Mouse (Mus musculus) T-helper 2 cell (primary cell): ENCODE measurements around the gene Lyz1.
"Not testable (repeated sequence)": the region's sequence is repeated elsewhere in the genome, so short reads cannot be mapped to it uniquely, and the experiment has no call there.

ENCODE experiments used
- in situ Hi-C: fragments of 300-600 bp; cut with MboI, MseI; formaldehyde crosslinking; loops from one replicate; pipeline ENCODE4 v1.15.1; 2025; ENCODE audit warnings: high pct_unique_total_duplicates

Lyz1 gene

DNA sequence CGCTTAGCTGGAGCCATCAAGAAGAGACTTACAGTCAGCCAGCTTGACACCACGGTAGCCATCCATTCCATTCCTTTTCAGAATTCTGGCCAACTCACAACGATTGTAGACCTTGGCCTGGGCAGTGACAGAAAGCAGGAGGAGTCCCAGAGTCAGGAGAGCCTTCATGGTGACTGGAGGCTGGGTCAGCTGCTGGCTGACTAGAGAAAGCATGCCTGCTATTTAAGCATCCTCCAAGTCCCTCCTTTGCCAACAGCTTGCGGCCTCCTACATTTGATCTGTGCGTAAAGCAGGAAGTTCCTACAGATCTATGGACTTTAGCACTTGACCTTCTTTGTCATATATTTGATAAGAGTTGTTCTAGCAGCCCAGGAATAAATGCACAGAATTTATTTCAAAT, at the start of gene Lyz1:
Lyz1 (minus strand) TSS at position 198 of the 400 bp plus-strand sequence.
- in situ Hi-C loops, result no loop called here

DNA sequence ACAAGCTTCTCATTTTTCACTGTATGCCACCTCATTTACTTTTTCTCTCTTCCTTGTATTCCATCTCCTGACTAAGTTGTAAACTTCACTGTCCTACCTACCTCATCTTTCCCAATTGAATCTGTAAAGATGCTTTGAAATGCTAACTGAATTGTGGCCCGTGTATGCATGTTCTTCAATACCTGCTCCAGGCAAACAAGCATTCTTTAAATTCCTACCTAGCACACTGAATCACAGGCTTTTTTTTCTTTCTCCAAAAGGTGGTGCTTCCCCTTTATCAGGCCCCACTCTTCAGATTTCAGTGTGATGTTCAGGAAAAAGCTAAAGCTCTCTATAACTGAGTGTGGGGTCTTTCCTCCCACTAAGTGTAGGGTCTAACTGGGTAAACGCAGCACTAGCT, 49.7 kb upstream of the Lyz1 start:
- in situ Hi-C loops, result loop anchor here (10.0 kb wide), 1 partner anchor 352 kb away; no protein-coding TSS in a partner anchor

DNA sequence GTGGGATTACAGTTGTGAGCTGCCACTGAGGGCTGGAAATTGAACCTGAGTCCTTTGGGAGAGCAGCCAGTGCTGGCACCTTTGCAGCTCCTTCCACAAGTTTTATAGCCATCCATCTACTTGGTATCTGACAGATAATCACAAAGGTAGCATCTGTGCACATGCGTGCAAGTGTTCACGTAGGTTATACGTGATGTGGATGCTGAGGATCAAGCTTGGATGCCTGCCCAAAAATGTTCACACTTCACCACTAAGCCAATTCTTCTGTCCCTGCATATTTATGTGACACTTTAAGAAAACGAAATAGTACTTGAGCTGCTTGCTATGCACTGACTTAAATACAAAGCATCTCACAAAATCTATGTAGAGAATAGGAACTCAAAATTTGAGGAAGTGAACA, 48.4 kb upstream of the Lyz1 start:
- in situ Hi-C loops, result loop anchor here (10.0 kb wide), 1 partner anchor 354 kb away; no protein-coding TSS in a partner anchor

DNA sequence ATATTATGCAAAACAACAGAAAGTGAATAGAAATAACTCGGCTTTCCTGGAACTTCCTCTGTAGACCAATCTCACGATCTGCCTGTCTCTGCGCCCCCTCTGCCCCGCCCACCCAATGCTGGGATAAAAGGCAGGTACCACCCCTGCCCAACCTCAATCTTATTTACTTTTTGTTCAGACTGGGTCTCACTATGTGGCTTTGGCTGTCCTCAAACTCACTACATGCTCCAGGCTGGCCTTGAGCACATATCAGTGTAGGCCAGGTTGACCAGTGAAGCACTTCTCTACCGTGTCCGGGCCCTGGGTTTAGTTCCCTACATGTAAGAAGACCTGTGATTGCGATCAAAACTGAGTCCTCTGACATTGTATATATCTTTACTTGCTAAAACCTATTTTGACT, 46.6 kb upstream of the Lyz1 start:
- in situ Hi-C loops, result no loop called here

DNA sequence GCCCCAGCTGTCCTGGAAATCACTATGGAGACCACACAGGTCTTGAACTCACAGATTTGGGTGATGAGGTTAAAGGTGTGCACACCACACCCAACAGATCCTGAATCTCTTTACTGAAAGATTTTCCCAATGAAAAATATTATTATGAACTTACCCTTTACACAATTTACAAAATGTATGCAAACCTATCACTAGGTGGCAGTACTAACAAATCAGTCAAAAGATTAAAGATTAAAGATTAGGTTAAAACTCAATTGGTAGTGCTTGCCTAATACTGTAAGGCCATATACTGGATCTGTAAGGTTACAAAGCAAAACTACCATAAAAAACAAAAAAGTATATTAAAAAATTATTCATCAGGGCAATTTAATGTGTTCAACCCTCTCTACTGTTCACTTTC, 45.3 kb upstream of the Lyz1 start:
- in situ Hi-C loops, result no loop called here

DNA sequence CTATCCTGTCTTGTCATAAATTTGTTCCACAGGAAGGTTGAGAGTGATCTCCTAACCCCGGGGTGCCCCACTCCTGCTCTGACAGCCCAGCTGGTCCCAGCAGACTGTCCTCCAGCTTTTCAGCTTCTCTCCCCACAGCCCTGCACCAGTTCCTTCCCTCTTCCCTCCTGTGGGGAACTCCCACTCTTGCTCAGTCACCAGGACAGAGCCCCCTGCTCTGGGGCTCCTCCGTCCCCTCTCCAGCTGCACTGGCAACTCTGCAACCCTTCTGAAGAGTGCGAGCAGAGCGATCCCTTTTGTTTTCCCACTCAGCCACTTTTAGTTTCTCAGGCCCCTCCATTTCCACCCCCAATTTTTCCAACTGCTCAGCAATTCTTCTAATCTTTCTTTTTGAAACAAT, 43.0 kb upstream of the Lyz1 start:
- in situ Hi-C loops, result no loop called here

DNA sequence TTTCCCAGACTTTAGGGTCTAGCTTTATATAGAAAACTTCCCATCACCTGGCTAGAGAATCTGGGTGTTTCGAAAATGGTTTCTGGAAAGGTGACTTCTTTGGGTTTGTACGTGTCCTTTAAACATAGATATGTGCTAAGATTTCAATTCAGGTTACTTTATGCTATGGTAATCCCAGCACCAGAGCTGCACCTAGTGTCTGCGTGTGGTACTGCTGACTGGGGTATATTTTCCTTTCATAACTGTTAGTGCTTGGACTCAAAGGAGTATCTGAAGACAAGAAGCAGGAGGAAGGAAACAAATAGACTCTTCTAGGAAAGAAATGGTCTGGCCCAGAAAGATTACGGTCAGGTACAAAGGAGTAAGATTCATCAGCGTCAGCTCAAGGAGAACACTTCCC, 37.9 kb upstream of the Lyz1 start:
- in situ Hi-C loops, result no loop called here

DNA sequence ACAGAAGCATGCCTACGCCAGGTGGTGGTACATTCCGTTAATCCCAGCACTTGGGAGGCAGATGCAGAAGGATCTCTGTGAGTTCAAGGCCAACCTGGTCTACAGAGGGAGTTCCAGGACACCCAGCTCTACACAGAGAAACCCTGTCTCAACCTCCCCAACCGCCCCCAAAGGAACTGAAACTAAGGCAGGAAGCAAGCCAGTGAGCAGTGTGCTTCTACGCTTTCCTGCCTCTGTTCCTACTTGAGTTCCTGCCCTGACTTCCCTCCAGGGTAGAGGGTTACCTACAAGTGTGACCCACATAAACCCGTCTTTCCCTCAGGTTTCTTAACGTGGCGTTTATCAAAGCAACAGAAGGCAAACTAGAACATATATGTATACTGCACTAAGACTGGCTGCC, 31.1 kb upstream of the Lyz1 start:
- in situ Hi-C loops, result no loop called here

DNA sequence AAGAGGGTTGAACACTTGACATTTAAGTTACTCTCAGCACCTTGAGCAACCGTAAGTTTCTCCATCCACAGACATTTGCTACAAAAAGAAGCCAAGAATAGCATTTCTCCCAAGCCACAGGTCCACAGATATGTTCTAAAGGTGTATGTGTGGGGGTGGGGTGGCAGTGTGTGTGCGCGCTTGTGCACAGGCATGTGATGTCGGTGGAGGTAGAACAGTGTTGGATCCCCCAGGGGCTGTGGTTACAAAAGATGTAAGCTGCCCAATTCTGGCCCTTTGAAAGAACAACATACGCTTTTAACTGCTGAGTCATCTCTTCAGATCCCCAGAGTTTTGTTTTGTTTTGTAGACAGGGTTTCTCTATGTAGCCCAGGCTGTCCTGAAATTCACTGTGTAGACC, 30.0 kb upstream of the Lyz1 start:
- in situ Hi-C loops, result no loop called here

DNA sequence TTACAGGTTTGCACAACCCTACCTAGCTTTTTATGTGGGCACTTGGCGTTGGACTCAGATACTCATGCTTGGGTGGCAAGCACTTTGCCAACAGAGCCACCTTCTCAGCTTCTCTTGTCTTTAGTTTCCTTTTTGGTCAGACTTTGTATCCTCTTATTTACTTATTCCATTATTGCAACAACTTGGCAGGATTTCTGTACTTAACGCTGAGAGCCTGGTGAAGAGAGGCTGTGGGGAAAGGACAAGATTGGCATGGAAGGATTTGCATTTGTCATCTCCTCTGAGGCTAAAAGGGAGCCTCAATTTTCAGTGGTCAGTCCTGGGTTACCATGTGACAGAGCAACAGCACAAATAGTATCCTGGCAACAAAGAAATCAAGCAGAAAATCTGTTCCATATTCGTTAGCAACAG, 27.9 kb upstream of the Lyz1 start:
- in situ Hi-C loops, result no loop called here

DNA sequence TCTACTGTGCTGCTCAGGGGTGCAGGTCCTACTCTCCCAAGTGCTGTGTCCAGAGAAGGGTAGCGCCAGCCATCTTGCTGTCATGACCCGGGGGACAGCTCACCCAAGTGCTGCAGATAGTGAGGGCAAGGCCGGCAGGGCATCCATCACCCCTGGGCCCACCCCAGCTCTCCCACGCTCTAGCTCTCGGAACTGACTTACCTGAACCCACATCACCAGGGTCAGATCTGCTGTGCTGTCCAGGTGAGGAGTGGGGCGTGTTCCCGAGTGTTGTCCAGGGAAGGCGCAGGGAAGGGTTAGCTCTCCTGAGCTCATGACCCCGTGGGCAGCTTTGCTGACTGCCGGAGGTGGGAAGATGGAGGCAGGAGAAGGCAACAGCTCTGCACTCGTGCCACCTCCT, 23.7 kb upstream of the Lyz1 start:
- in situ Hi-C loops, result no loop called here

DNA sequence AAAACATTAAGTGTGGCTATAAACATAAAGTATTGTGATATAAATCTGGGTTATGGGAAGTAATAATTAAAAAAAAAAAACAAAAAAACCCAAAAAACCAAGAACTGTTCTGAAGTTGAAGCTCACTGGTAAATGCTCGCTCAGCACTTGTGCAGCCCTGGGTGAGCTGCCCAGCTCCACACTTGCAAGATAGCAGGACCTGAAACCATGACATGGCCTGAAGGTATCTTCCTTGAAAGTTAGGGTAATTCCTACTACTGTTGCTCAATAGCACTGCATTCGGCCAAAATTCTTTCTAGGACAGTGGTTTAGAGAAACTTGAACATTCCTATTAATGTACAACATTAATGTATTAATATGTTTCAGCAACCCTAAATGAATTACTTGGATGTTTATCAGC, 20.5 kb upstream of the Lyz1 start:
- in situ Hi-C loops, result no loop called here

DNA sequence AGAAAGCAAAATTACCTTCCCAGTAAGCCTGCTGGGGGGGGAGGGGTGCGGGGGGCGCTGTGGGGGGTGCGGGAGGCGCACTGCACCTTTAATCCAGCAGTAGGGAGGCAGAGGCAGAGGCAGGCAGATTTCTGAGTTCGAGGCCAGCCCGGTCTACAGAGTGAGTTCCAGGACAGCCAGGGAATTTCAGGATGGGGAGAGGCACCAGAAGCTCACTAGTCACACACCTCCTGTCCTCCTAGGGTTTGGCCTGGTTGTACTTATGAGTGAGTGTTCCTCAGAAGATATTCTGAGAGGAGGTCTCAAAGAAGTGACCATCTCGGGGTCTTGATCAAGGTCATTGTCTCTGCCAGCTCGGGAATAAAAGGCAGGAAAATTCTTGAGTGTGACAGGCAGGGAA, 19.5 kb upstream of the Lyz1 start:
- in situ Hi-C loops, result no loop called here

DNA sequence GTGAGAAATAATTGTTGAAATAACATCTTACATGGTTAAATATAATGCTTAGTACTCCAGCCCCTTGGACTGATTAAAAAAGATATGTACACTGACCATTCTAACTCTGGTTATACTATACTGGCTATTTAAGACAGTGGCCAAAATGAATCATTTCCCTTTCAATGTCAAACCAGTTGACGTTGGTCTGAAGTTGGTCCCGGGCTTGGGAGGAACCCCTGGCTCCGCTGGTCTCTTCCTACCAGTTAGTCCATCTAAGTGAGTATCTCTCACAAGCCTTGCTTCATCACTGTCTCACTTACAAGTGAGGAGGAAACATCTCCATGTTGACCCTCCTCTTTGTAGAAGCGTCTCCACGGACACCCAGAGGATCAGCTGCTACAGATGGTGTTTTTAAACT, 11.7 kb upstream of the Lyz1 start:
- in situ Hi-C loops, result no loop called here

DNA sequence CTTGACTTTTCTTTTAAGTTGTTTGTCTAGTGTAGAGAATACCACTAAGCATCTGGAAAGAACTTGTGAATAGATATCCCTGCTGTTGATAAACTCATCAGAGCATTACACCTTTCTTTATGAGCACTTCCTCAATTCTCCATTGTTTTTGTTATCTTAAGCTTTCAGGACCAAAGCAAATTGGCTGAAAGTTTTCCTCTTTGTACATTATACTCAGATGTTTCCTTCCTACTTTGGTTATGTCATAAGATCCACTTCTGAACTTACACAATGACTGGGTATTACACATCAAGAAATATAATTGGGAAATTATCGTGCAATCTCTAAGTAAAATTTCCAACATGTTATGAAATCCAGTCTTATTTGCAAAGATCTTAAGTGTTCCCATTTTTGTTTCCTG, 9.0 kb upstream of the Lyz1 start:
- in situ Hi-C loops, result no loop called here

DNA sequence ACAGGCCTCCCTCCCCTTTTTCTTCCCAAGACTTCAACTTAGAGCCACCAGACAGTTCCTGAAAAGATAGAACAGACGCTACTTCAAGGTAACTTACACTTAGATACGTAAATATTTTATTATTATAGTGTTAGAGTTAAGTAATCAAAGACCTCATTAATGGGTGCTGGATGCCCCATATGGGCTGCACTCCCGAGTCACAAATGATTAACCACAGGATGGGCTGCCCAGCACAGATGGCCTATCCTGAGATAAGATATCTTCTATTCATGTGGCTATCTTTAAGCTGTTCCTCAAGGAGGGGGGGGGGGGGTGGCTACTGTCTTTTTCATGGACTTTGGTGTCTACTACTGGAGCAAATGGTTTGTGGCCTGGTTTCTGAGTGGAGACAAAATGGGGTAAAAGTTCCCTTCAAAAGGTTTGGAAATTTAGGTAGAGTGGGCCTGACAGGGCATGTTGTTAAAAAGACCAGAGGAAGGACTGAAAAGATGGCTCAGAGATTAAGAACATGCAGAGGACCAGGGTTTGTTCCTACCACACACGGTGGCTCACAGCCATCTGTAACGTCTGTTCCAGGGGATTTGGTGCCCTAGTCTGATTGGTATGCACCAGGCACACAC, 7.3 kb upstream of the Lyz1 start:
- in situ Hi-C loops, result no loop called here

DNA sequence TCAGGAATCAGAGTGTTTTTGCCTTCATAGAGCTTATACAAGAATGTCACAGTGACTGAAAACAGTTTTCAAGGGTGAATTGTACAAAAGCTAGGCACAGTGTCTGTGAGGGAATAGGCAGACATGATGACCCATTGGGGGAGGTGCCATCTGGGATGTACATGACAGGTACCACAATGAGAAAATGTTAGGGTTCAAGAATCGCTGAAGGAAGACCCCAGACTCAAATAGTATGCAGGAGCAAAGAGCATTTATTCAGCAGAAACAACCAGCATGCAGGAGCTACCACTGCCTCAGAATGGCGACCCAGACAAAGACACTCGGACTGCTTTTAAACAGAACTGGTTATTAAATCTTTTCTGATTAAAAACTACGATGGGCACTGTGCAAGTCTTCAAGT, 6.4 kb upstream of the Lyz1 start:
- in situ Hi-C loops, result no loop called here

DNA sequence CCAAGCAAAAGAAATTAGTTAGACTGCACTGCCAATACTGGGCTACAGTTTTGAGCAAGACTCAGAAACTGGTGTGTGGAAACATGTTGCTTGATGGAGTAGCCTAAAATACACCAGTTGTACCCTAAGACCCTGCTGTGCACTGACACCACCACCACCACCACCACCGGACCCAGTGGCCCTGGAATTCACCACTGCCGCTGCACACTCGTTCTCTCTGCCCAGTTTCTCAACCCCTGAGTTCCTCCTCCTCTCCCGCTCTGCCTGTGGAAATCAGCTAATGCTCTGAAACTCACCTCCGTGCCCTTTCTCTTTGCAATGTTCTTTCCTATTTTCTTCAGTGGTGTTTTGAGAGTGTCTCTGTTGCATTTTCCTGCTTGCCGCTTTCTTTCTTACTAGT, 5.7 kb upstream of the Lyz1 start:
- in situ Hi-C loops, result no loop called here

DNA sequence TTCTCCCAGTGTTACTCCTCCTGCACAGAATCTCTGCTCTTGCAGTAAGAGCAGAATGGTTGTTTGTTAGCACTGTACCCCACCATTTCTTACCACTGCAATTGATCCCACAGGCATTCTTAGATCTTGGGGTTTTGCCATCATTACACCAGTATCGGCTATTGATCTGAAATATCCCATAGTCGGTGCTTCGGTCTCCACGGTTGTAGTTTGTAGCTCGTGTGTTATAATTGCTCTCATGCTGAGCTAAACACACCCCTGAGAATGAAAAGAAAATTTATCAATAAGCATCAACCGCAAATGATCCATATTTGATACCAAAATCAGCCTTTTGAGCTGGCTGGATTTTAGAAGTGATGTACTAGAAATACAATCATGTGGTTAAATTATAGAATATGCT, 1.7 kb downstream of the Lyz1 start:
- in situ Hi-C loops, result not testable (repeated sequence)

DNA sequence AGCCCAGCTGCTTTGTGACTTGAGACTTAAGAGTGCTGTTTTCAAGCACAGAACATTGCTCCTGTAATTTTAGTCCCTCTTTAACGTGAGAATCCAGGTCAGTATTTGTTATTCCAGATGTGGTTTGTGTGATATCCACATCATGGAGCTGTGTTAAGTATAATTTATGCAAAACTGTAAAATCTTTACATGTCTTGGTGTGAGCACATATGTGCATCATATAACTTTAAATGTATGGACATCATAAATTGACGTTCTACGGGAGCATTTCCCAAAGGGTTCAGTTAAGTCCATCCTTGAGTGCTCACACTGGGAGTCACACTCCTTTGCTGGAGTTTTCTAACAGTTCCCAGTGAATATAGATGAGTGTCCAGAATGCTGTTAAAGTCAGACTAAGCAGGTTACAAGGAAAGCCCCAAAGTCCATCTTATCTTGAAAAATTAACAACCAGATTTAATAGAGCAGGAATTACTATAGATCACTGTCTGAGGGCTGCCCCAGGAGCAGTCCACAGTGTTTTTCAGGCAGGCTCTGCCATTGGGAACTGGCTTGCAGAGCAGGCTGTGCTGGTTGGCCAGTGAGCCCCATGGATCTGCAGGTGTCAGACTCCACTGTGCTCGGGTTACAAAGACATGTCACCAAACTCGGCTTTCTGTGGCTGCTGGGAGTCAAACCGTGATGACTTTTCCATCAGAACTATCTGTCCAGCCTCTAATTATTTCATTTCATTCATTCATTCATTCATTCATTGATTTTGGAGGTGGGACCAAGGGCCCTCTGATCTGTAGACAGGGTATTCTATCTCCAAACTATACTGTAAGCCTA, 2.4 kb downstream of the Lyz1 start:
- in situ Hi-C loops, result no loop called here

DNA sequence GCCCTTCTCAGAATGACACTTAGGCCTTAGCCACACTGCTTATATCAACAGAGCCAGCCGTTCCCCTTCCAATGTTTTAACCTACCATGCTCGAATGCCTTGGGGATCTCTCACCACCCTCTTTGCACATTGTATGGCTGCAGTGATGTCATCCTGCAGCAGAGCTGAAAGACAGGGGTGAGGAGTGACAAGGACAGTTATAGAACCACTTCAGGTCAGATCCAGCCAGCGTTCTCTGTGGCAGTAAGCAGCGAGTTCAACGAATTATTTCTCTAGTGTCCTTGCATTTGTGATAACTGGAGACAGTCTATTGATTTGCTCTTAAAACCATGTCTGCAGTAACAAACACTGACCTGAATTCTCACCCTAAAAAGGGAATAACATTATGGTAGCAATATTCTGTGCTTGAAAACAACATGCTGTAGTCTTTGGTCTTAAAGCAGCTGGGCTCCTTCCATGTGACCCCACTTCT, 3.6 kb downstream of the Lyz1 start:
- in situ Hi-C loops, result not testable (repeated sequence)

DNA sequence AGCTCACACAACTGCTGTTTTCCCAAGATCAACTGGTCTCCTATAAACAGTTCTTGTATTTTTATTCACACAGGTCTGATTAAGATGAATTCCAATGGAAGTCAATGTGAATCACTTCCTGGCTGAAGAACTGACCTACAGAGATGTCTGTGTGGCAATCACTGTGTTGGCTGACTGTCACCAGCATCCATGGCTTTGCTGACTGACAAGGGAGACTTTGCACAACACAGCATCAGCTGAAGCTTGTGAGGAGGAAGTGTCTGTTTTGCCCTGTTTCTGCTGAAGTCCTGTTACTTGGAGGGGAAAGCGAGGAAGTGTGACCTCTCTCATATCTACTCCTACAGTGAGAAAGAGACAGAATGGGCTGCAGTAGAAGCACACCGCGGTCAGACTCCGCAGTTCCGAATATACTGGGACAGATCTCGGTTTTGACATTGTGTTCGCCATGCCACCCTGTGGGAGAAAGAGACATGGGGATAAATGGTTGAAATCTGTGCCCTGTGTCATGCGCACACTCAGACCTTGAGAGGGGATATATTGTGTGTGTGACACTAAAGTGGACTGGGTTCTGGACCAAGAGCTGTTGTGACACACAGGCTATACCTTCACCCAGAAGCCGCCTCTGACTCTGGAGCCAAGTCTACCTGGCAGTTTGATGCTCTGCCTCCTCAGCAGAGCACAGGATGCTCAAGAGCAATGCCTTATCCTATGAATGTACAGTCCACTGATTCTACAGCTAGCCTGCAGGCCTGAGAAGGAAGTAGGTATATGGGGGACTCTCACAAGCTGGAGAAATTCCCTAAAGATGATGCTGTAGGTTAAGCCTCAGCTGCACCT, 4.3 kb downstream of the Lyz1 start:
- in situ Hi-C loops, result no loop called here
